Mouse (Mus musculus): ENCODE results near the gene Cacna1g.

The Cacna1g gene

GRCm38 (mm10) chr11:94473707-94474543 is at the start of gene Cacna1g:
Gene Cacna1g (minus strand): TSS chr11:94474198.
- DNase-seq (ENCODE audit: low read depth, low spot score), result no peak

DNA sequence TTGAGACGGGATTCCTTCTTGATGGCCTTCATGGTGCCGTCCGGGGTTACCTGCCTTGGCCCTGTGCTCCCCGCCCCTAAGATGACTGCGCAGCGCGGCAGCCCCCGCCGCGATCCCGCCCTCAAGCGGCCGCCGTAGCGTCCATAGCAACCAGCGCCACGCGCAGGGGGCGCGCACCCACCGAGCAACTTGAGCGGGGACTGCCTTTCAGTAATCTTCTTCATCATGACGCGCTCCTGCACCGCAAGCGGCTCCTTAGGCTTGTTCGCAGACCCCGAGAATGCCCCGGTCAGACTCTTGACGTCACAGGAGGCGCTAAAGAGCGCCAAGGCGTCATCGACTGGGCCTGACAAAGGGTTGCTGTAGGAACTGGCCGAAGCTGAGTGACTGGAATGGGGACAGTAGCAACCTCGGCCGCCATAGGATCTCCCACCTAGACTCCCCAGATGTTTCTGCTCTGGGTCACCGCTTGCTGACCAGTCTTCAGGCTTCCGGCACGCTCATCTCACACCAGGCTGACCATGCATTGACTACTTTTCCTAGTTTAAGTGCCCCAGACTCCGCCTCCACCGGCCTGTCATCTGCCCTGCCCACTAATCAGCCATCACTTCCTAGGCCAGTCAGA is 47.3 kb upstream of the Cacna1g start, which contains the start of gene Mycbpap:
Gene Mycbpap (minus strand): TSS at position 524 of the 625 bp plus-strand sequence.
- no peak for DNase-seq (ENCODE audit: low read depth, low spot score)

DNA sequence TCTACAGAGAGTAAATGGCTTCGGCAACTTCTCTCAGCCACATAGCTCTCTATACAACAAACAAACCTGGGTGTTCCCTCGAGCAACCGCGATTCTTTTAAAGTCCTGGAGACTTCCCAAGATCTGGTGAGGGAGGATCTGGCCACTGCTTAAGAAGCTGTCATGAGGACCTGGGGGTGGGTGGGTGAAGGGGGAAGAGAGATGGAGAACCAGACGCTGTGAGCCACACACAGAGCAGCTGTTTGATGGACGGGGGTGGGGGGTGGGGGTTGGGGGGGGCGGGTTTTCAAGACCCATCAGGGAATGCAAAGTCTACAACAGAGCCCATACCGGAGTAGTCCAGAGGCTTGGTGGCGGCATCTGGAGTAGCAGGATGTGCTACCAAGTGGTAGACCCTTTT is 39.5 kb upstream of the Cacna1g start:
- DNase-seq (ENCODE audit: low read depth, low spot score), result no peak

DNA sequence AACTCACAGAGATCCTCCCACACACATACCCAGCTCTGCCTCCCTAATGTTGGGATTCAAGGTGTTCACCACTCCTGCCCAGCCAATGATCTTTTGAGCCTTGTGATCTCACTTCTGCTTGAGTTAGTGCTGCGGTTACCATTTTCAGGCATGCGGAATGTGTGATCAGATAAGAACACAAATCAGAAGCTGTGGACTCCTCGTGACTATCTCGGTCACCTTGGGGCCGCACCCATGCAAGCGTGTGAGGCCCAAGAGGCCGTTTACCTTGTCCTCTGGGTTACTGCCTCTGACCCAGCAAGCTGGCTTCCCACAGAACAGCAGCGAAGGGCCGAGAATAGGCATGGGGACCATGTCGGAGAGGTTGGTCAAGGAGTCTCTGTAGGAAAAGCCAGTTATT is 35.0 kb upstream of the Cacna1g start:
- no peak for DNase-seq (ENCODE audit: low read depth, low spot score)

DNA sequence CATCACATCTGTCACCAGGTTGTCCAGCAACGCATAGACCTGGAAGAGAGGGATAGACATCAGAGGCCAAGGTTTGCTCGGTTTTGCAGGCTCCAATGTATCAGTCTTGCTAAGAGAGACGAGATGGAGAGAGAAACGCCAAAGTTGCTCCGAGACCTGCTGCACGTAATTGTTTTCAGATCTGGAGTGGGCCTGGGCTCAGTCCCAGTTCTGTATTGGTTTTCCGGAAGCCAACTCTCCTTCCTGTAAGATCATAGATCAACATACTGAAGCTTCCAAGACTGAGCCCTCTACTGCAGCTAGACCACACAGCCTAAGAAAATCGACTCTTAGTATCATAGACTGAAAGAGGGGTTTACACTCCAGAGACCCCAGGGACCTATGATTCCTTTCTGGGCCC is 27.5 kb upstream of the Cacna1g start:
- DNase-seq (ENCODE audit: low read depth, low spot score), result no peak

DNA sequence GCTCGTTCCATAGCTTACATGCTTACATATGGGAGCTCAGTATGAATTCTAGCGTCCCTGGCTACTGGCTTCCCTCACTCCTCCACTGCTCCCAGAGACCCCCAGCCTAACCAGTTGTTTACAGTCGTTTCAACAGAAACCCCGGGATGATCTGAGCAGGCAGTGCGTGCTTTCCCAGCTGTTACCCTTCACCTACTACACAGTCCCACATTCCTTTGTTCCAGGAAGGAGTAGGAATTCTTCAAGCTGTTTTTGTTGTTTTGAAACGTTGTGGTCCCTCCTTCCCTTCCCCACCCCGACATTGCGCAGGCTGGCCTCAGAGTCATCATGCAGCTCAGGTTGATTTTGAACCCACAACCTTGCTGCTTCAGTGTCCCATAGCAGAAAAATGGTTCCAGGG is 26.4 kb upstream of the Cacna1g start:
- no peak for DNase-seq (ENCODE audit: low read depth, low spot score)

DNA sequence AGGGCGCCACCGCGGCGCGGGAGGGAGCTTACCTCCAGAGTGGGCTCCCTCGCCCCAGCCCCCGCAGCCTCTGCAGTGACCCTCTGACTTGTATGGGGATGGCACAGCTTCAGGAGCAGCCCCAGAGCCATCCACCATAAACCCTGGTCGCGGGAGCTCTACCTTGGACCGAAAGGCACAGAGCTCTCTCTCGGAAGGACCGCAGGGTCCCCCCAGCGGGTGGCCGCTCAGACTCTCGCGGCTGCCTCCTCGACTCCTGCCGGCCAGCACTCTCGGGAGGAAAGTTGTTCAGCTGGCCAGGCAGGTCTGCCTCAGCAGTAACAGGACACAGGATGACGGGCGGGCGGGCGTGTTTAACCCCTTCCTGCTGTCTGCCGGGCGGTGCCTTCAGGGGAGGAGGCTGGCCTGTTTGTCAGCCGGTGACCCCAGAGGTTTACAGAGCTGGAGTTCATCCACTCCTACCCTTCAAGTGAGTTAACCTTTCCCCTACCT is 25.7 kb upstream of the Cacna1g start, which contains the start of gene Epn3:
Gene Epn3 (minus strand): TSS at position 314 of the 492 bp plus-strand sequence.
- no peak for DNase-seq (ENCODE audit: low read depth, low spot score)

GRCm38 (mm10) chr11:94499035-94499434 is 25.0 kb upstream of the Cacna1g start:
- DNase-seq (ENCODE audit: low read depth, low spot score), result no peak

DNA sequence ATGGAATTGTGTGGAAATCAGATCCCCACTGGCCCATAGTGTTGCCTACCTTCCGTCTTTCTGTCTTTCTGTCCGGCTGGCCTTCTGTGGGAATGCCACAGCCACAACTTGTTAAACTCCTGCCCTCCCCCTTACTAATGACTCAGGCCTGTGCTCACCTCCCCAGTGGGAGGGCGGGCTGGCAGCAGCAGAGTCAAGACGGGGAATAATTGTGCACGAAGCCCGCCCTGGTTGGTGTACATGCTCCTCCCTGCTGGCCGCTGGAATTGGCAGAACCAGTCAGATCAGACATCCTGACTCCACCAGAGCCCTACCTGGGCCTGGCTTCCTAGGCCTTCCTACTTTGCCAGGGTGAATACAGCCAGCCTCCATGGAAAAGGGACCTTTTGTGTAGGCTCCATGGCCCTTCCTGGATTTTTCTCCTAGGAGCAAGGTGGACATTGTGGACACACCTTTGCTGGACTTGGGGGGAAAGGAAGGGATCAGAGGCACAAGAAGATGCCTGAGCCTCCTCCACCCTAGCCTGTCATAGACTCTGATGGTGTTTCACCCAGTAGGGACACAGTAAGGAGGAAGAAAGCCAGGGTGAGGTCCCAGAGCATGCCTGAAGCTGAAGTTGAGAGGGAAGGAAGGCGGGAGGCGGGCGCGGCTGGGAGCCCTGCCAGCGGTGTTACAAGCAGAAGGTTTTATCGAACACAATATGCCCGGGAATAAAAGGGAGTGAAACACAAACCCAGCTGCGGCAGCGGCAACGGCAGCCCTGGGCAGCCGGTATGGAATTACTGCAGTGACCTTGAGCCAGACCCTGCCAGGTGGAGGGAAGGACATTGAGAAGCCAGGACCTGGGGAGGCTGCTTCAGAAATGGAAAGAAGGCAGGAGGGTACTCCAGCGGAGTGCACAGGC is 24.3 kb upstream of the Cacna1g start:
- DNase-seq (ENCODE audit: low read depth, low spot score), result no peak

DNA sequence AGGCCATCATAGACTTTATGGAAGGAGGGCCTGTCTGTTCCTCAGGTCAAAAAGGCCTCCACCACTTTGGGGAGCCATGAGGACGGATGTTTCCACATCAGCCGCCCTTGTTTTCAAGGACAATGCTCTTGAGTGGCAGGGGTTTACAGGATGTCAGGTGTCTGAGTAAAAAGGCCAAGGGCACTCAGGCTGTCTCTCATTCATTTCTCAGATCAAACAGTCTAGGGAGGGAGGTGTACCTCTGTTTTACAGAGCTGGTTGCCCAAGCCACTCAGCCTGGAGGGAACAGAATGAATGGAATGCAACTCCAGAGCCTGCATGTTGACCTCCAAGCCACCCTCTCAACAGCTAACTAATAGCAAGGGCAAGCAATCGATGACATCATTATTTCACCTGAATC is 21.4 kb upstream of the Cacna1g start:
- DNase-seq (ENCODE audit: low read depth, low spot score), result no peak

DNA sequence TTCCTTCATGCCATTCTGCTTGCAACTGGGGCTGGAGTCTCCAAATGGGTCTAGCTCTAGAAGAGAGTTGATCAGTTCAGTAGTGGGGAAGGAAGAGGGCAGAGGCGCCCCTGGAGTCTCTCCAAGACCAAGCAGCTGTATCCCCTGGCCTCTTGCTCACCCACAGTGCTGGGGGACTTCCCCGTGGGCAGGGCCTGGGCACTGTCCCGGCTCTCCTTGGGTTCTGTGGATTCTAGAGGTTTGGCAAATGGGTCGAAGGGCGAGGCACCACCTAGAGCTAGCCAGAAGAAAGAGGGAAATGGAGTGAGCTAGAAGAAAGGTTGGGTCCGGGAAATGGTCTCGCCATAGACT is 17.7 kb upstream of the Cacna1g start:
- DNase-seq (ENCODE audit: low read depth, low spot score), result no peak

- peak; percentile 63 for DNase-seq (ENCODE audit: low read depth, low spot score)
These were observed 17.2 kb upstream of the Cacna1g start for GRCm38 (mm10) chr11:94491035-94491748.

DNA sequence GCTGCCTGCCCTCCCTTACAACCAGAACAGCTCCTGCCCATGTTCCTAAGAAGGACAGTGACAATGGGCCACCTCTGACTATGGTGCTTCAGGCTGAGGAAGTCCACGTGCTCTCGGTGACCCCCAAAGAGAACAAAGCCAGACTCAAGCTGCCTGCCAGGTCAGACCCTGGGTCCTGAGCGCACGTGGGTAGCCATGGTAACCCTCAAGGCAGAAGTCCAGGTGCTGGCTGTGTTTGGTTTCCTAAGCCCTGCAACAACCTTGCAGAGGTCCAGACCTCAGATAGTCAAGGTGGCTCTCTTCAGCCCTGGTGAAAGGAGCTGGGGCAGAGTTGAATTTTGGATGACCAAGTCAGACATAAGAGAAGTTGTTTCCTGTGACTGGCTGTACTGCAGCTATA is 15.7 kb upstream of the Cacna1g start:
- DNase-seq (ENCODE audit: low read depth, low spot score), result no peak

DNA sequence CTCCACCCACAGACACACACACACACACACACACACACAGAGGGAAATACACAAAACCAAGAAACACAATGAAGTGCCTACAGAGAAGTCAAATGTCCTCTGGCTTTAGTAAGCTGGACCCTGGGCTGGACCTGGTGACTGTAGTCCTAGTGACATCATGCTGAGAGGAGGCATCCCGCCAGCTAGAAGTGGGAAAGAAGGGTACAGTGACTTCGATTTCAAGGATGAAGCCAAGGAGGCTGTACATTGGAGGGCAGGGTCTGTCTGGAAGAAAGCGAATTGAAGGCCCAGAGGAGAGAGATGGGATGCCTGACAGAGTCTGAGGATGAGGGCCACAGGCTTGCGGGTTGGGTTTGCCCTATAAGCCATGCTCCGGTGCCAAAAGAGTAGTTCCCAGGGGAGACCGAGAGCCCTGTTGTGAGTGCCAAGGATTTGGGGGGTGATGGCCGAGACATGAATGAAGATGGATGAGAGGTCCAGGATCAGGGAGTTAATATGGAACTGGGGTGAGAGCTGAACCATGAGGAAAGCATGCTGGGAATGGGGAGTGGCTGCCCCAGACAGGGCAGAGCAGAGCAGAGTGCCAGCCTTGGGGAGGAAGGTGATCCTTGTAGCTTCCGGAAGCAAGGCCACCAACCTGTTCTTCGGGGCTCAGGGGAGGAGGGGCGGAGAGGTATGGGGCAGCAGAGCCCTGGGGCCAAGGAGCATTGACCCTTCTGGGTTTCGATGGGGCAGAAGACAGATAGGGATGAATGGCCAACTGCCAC is 15.0 kb upstream of the Cacna1g start:
- DNase-seq (ENCODE audit: low read depth, low spot score), result no peak

DNA sequence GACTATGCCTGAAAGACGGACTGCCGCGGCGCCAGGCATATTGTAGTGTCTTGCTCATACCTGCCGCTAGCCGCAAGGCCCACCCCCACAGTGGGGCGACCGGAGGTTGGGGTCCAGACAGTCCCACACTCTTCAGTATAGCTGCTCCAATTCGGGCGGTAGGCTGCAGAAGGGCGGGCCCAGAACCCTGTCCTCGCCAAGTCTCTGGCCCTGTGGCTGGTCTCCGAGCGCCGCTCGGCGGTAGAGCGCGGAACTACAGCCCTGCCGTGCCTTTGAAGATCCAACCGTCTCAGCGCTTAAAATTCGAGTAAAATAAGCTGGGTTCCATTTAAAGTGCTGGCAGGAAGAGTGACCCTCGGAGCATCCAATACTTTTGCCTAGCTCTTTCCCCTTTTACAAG is 12.0 kb upstream of the Cacna1g start, which contains the start of gene Spata20:
Gene Spata20 (minus strand): TSS at position 179 of the 400 bp plus-strand sequence.
- DNase-seq (ENCODE audit: low read depth, low spot score), result no peak

DNA sequence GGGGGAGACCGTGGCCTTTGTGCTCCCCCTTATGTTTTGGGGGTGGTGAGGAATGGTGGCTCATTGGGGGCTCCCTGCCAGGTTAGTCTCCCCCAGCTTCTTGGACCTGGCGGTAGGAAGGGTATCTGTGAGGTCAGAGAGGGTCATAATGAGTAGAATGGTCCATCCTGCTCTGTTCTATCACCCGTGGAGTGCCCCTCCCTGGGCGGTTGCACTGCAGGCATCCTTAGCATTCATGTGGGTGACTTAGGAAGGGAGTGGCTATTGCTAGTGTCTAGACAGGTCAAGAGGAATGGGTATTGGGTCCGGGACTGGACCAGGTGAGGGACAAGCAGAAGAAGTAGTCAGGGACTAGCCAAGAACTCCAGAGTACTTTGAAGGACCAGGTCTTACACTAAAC is 11.2 kb upstream of the Cacna1g start:
- DNase-seq (ENCODE audit: low read depth, low spot score), result no peak

GRCm38 (mm10) chr11:94484636-94485035 is 10.6 kb upstream of the Cacna1g start:
- DNase-seq (ENCODE audit: low read depth, low spot score), result no peak

GRCm38 (mm10) chr11:94483921-94484320 is 9.9 kb upstream of the Cacna1g start:
- no peak for DNase-seq (ENCODE audit: low read depth, low spot score)

- DNase-seq (ENCODE audit: low read depth, low spot score), result no peak
These were observed 9.4 kb upstream of the Cacna1g start for GRCm38 (mm10) chr11:94483436-94483835.

DNA sequence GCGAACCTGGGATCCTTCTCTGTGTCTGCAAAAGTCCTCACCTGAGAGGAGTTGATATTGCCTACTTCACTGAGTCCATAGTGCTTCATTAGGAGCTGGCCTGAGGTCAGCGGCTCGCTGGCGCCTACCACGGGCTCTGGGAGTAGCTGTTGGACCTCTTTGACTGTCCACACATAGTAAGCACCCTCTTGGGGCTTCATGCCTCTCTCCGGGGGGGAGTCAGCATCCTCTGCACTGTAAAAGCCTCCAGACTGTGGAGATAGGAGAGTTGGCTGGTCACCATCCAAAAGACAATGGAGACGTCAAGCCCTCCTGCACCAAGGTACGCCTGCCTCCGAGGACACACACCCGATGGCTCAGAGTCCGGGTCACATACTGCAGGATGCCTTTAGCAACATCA is 8.7 kb upstream of the Cacna1g start:
- no peak for DNase-seq (ENCODE audit: low read depth, low spot score)

All from retina, adult 2 months (tissue).